Mouse (Mus musculus): ENCODE data around the gene Cfap300.

The Cfap300 gene

GRCm38 (mm10) chr9:8042338-8043043 lies at the start of gene Cfap300:
Gene Cfap300 (minus strand): TSS chr9:8042823.
- peak; percentile 82 to 85 for DNase-seq (ENCODE audit: low read depth in 2 of 2, low spot score in 2 of 2)

GRCm38 (mm10) chr9:8078882-8079281 lies 36.3 kb upstream of the Cfap300 start:
- no peak for DNase-seq (ENCODE audit: low read depth in 2 of 2, low spot score in 2 of 2)

GRCm38 (mm10) chr9:8074345-8074744 lies 31.7 kb upstream of the Cfap300 start:
- DNase-seq (ENCODE audit: low read depth in 2 of 2, low spot score in 2 of 2) = no peak

- DNase-seq (ENCODE audit: low read depth in 2 of 2, low spot score in 2 of 2) = no peak
These were observed 30.7 kb upstream of the Cfap300 start for GRCm38 (mm10) chr9:8073203-8073755.

- no peak for DNase-seq (ENCODE audit: low read depth in 2 of 2, low spot score in 2 of 2)
These were observed 17.0 kb upstream of the Cfap300 start for GRCm38 (mm10) chr9:8059636-8060035.

GRCm38 (mm10) chr9:8054831-8055230 lies 12.2 kb upstream of the Cfap300 start:
- no peak for DNase-seq (ENCODE audit: low read depth in 2 of 2, low spot score in 2 of 2)

DNA sequence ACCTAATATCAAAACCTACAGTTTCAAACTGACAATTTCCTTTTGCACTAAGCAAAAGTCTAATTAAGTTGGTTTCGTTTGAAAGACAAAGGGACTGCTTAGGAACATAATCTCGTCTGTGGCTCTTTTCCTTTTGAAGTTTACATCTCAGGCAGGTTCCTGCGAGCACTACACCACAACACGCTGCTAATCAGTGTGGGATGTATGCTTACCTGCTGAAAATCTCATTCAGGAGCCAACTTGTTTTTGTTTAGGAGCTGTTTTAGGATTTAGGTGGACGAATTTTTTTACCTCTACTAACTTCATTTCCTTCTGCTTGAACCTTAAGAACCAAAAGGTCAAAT lies 393 bp upstream of the Cfap300 start:
- DNase-seq (ENCODE audit: low read depth in 2 of 2, low spot score in 2 of 2) = no peak

GRCm38 (mm10) chr9:8035546-8035945 lies 7.1 kb downstream of the Cfap300 start:
- DNase-seq (ENCODE audit: low read depth in 2 of 2, low spot score in 2 of 2) = no peak

DNA sequence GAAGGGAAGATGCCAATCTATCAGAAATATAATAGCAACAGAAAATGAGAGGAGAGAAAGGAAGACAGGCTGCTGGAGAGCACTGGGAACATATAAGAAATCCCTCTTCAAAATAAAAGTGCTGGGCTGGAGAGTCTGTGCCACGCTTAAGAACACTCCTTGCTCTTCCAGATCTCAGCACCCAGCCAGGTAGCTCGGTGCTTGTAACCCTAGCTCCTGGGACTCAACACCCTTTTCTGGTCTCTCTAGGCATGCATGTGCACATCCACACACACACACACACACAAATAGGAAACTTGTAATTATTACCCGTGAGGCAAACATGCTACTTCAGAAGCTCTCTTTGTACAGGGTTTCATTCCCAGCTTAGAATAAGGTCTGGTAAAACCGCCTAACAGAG lies 7.5 kb downstream of the Cfap300 start:
- no peak for DNase-seq (ENCODE audit: low read depth in 2 of 2, low spot score in 2 of 2)

GRCm38 (mm10) chr9:8034143-8034542 lies 8.5 kb downstream of the Cfap300 start:
- DNase-seq (ENCODE audit: low read depth in 2 of 2, low spot score in 2 of 2) = no peak

DNA sequence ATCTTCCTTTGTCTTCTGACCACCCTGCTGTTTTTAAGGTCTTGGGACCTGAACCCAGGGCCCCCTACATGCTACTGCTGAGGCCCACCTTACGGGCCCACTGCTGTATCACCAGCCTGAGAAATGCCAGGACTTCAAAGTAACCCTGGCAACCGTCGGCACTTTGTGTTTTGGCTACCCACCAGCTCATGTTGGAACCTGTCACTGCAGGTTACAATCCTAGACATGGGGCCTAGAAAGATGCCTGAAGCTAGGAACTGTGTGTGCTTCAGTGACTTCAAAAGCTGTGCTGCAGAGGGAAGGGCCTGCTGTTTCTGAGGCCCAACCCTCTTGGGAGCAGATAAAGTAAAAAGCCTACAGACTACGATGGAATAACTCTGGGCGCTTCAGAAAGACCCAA lies 9.8 kb downstream of the Cfap300 start:
- DNase-seq (ENCODE audit: low read depth in 2 of 2, low spot score in 2 of 2) = no peak

- no peak for DNase-seq (ENCODE audit: low read depth in 2 of 2, low spot score in 2 of 2)
These were observed 24.0 kb downstream of the Cfap300 start for GRCm38 (mm10) chr9:8018609-8019008.

- DNase-seq (ENCODE audit: low read depth in 2 of 2, low spot score in 2 of 2) = peak; percentile 32 to 46
These were observed 25.2 kb downstream of the Cfap300 start for GRCm38 (mm10) chr9:8017253-8017913.

DNA sequence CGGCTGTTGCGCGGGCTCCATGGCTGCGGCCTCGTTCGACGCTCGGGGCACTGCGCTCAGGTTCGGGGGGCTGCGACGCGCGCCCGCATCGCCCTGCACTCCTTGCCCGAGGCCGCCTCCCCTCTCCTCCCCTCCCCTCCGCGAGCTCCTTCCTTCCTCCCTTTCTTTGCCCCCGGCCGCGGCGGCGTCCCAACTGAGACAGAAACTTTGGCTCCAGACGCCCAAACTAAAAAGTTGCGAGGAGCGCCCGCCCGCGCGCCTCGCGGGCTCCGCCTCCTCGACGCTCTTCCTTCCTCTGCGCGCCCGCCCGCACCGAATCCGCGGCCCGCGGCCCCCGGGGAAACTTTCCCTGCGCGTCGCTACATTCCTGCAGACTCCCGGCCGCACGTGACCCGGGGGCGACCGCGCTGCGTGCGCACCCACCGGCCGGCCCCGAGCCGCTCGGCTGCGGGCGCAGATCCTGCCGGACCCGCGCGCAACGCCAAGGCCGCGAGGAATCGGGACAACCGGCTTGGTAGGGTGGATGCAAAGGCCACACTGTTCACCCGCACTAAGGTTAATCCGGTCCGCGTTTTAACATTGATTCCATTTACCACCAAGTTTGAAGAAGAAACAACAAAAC lies 38.1 kb downstream of the Cfap300 start, which contains the start of gene Yap1:
Gene Yap1, minus strand, starts transcription at position 227 of the 622 bp plus-strand sequence.
- DNase-seq (ENCODE audit: low read depth in 2 of 2, low spot score in 2 of 2) = peak in 1 of 2 experiments; percentile 12

DNA sequence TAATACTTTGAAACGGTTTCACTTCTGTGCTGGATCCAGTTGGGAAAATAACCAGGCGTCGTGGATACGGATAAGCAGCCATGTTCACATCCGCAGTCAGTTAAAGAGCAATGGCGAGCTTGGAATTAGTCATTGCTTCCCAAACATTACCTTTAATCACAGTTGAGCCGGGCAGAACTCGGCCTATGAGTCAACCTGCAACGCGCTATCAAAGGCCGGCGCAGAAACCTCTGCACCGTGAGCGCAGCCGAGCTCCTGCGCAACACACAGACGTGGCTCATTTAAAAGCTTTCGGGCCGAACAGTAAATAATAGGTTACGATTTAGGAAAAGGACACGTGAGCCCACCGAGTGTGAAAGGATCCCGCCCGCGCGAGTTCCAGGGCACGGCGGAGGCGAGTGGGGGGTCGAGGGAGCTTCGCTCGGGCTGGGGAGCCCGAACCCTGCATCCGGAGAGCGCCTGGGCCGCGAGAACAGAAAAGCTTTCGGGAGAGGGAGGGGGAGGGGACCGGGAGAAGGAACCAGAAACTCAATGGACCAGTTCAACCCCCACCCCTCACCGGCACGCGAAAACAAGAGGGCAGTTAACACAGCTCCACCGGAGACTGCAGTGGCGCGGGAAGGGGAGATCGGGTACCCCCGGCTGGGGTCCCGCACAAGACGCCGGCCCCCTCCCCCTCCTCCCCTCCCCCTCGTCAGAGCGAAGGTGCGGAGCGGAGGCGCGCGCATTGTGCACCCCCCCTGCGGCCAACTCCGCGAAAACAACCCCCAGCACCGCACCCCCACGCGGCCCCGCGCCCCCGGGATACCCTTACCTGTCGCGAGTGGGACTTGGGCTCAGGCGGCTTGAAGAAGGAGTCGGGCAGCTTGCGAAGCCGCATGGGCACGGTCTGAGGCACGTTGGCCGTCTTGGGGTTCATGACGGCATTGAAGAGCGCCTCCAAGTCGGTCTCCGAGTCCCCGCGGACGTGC lies 39.0 kb downstream of the Cfap300 start:
- DNase-seq (ENCODE audit: low read depth in 2 of 2, low spot score in 2 of 2) = no peak

DNA sequence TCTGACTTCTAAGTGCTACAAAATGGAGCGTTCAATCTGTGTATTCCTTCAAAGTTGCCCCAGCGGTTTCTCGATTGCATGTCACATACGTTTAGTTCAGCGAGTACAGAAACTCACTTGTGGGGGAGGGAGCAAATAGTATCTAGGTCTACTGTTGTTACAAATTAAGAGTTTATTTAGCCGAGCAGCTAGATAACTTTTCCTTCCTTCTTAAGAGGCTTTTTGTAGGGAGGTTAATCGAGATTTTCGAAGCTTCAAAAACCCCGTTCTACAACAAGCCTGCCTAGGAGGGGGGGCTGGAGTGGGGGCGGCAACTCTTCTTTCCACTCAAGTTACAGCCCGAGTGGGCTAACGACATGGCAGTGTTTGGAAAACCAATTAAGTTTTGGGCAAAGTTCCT lies 39.8 kb downstream of the Cfap300 start:
- DNase-seq (ENCODE audit: low read depth in 2 of 2, low spot score in 2 of 2) = no peak

GRCm38 (mm10) chr9:8001352-8001751 lies 41.3 kb downstream of the Cfap300 start:
- DNase-seq (ENCODE audit: low read depth in 2 of 2, low spot score in 2 of 2) = no peak

- DNase-seq (ENCODE audit: low read depth in 2 of 2, low spot score in 2 of 2) = no peak
These were observed 48.3 kb downstream of the Cfap300 start for GRCm38 (mm10) chr9:7994275-7994674.

DNA sequence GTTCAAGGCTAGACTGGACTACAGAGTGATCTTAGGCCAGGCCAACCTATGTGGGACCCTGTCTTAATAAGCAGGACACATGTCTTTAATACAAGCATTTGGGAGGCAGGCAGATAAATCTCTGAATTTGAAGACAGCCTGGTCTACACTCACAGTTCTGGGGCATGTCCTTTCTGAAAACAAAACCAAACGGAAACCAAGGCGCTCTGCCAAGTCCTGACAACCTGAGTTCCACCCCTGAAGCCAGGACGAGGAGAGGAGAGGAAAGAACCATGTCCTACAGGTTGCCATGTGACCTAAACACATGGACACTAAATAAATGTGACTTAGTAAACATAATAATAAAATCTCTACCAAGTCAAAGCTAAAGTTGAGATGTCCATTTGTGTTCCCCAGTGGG lies 50.0 kb downstream of the Cfap300 start:
- DNase-seq (ENCODE audit: low read depth in 2 of 2, low spot score in 2 of 2) = no peak

- no peak for DNase-seq (ENCODE audit: low read depth in 2 of 2, low spot score in 2 of 2)
These were observed 51.7 kb downstream of the Cfap300 start for GRCm38 (mm10) chr9:7990897-7991296.

- DNase-seq (ENCODE audit: low read depth in 2 of 2, low spot score in 2 of 2) = no peak
These were observed 55.5 kb downstream of the Cfap300 start for GRCm38 (mm10) chr9:7987119-7987518.

Data from CD8-positive naive resting alpha-beta T cell, adult 2 months (primary cell).